Mouse (Mus musculus) MEL (cell line): ENCODE measurements around the gene Dxo. TPM values are rescaled to one million over a fixed set of nuclear protein-coding genes. Genes with fewer than 3 reads are reported as not detected.

ENCODE experiments used
- DNase-seq: peaks from one replicate; pipeline ENCODE4 v3.0.0; 2011; ENCODE audit warnings: low read depth, low spot score
- H3K27ac ChIP-seq: 2 replicates; pipeline ENCODE4 v1.5.1; 2012; ENCODE audit warnings: low read depth, mild to moderate bottlenecking, control low read depth, low read length, moderate library complexity; ENCODE audit not compliant: control insufficient read depth
- H3K27me3 ChIP-seq, 2 experiments: fragments of 150-350 bp in 1 of 2; sonication (generic) in 1 of 2; 2 replicates each; pipeline ENCODE4 v1.6.1; 2012; ENCODE audit warnings: low read length in 2 of 2, mild to moderate bottlenecking in 2 of 2, improper control_type of control experiment in 1 of 2, moderate library complexity in 1 of 2; ENCODE audit not compliant: insufficient read depth in 2 of 2, control insufficient read depth in 1 of 2
- H3K36me3 ChIP-seq, 2 experiments: 2 replicates each; pipeline ENCODE4 v1.6.1; 2012 to 2014; ENCODE audit warnings: low read length in 2 of 2, improper control_type of control experiment in 1 of 2, inconsistent platforms in 1 of 2, mild to moderate bottlenecking in 1 of 2; ENCODE audit not compliant: insufficient read depth in 2 of 2, control insufficient read depth in 1 of 2
- H3K4me1 ChIP-seq, 2 experiments: fragments of 150-350 bp in 1 of 2; sonication (generic) in 1 of 2; 2 replicates each; pipeline ENCODE4 v1.6.1; 2012; ENCODE audit warnings: low read length in 2 of 2, improper control_type of control experiment in 1 of 2, mild to moderate bottlenecking in 1 of 2; ENCODE audit not compliant: insufficient read depth in 2 of 2, control insufficient read depth in 1 of 2
- H3K4me3 ChIP-seq, 2 experiments: fragments of 150-350 bp in 1 of 2; sonication (generic) in 1 of 2; 2 replicates each; pipeline ENCODE4 v1.5.1; 2012; ENCODE audit warnings: low read depth in 2 of 2, low read length in 2 of 2, mild to moderate bottlenecking in 2 of 2, moderate library complexity in 2 of 2, control low read depth in 1 of 2, improper control_type of control experiment in 1 of 2; ENCODE audit not compliant: control insufficient read depth in 1 of 2, insufficient read depth in 1 of 2
- H3K79me2 ChIP-seq: 2 replicates; pipeline ENCODE4 v1.6.1; 2012; ENCODE audit warnings: mild to moderate bottlenecking, low read length, moderate library complexity; ENCODE audit not compliant: control insufficient read depth, poor library complexity, insufficient read depth
- H3K9ac ChIP-seq: 2 replicates; pipeline ENCODE4 v1.6.1; 2012; ENCODE audit warnings: low read depth, mild to moderate bottlenecking, control low read depth, low read length, moderate library complexity; ENCODE audit not compliant: control insufficient read depth, poor library complexity, severe bottlenecking
- H3K9me3 ChIP-seq: fragments of 150-350 bp; sonication (generic); replicated peaks from 2 replicates; pipeline ENCODE4 v1.6.1; 2012; ENCODE audit warnings: mild to moderate bottlenecking, low read length, improper control_type of control experiment, moderate library complexity; ENCODE audit not compliant: insufficient read depth
- BHLHE40 ChIP-seq: IDR thresholded peaks from 2 replicates; pipeline ENCODE4 v1.6.1; 2012; ENCODE audit warnings: low read depth, mild to moderate bottlenecking, inconsistent platforms, low read length, improper control_type of control experiment, borderline replicate concordance
- CHD1 ChIP-seq: IDR thresholded peaks from 2 replicates; pipeline ENCODE4 v1.6.1; 2012; ENCODE audit warnings: low read depth, mild to moderate bottlenecking, inconsistent platforms, low read length, improper control_type of control experiment
- CHD2 ChIP-seq: IDR thresholded peaks from 2 replicates; pipeline ENCODE4 v1.6.1; 2011; ENCODE audit warnings: low read length, improper control_type of control experiment
- ELF1 ChIP-seq: IDR thresholded peaks from 2 replicates; pipeline ENCODE4 v1.6.1; 2014; ENCODE audit warnings: low read depth, mild to moderate bottlenecking, inconsistent platforms, low read length, improper control_type of control experiment, moderate library complexity
- ETS1 ChIP-seq: IDR thresholded peaks from 2 replicates; pipeline ENCODE4 v1.6.1; 2012; ENCODE audit warnings: low read depth, mild to moderate bottlenecking, inconsistent platforms, low read length, improper control_type of control experiment, moderate library complexity
- GABPA ChIP-seq: IDR thresholded peaks from 2 replicates; pipeline ENCODE4 v1.6.1; 2012; ENCODE audit warnings: low read depth, mild to moderate bottlenecking, inconsistent platforms, low read length, improper control_type of control experiment, moderate library complexity
- GATA1 ChIP-seq: IDR thresholded peaks from 2 replicates; pipeline ENCODE4 v1.6.1; 2011; ENCODE audit warnings: low read depth, low read length, improper control_type of control experiment
- HCFC1 ChIP-seq: IDR thresholded peaks from 2 replicates; pipeline ENCODE4 v1.6.1; 2012; ENCODE audit warnings: low read depth, mild to moderate bottlenecking, inconsistent platforms, low read length, improper control_type of control experiment, moderate library complexity
- JUND ChIP-seq: IDR thresholded peaks from 2 replicates; pipeline ENCODE4 v1.6.1; 2011; ENCODE audit warnings: low read depth, mild to moderate bottlenecking, improper control_type of control experiment, low read length
- MAX ChIP-seq: IDR thresholded peaks from 2 replicates; pipeline ENCODE4 v1.6.1; 2011; ENCODE audit warnings: low read length, improper control_type of control experiment
- MAZ ChIP-seq: IDR thresholded peaks from 2 replicates; pipeline ENCODE4 v1.6.1; 2012; ENCODE audit warnings: low read depth, mild to moderate bottlenecking, inconsistent platforms, low read length, improper control_type of control experiment
- MEF2A ChIP-seq: IDR thresholded peaks from 2 replicates; pipeline ENCODE4 v1.6.1; 2014; ENCODE audit warnings: low read depth, mild to moderate bottlenecking, inconsistent platforms, low read length, improper control_type of control experiment; ENCODE audit not compliant: poor library complexity, insufficient replicate concordance, severe bottlenecking; ENCODE audit errors: extremely low read depth
- MXI1 ChIP-seq: IDR thresholded peaks from 2 replicates; pipeline ENCODE4 v1.6.1; 2011; ENCODE audit warnings: mild to moderate bottlenecking, low read depth, low read length, improper control_type of control experiment
- NELFE ChIP-seq: IDR thresholded peaks from 2 replicates; pipeline ENCODE4 v1.6.1; 2011; ENCODE audit warnings: low read depth, low read length, improper control_type of control experiment
- NRF1 ChIP-seq: IDR thresholded peaks from 2 replicates; pipeline ENCODE4 v1.6.1; 2014; ENCODE audit warnings: low read depth, mild to moderate bottlenecking, inconsistent platforms, low read length, improper control_type of control experiment, moderate library complexity; ENCODE audit not compliant: poor library complexity, insufficient read depth, severe bottlenecking
- POLR2A ChIP-seq, 2 experiments: IDR thresholded peaks; 2 replicates each; pipeline ENCODE4 v1.6.1; 2011 to 2012; ENCODE audit warnings: low read length in 2 of 2, mild to moderate bottlenecking in 2 of 2, control low read depth in 1 of 2, improper control_type of control experiment in 1 of 2, low read depth in 1 of 2, moderate library complexity in 1 of 2; ENCODE audit not compliant: control insufficient read depth in 1 of 2, insufficient read depth in 1 of 2, poor library complexity in 1 of 2
- POLR2AphosphoS2 ChIP-seq: IDR thresholded peaks from 2 replicates; pipeline ENCODE4 v1.6.1; 2011; ENCODE audit warnings: low read length, improper control_type of control experiment
- SIN3A ChIP-seq: IDR thresholded peaks from 2 replicates; pipeline ENCODE4 v1.6.1; 2012; ENCODE audit warnings: low read length, improper control_type of control experiment, inconsistent platforms
- SMC3 ChIP-seq: IDR thresholded peaks from 2 replicates; pipeline ENCODE4 v1.6.1; 2011; ENCODE audit warnings: low read depth, low read length, improper control_type of control experiment
- TBP ChIP-seq: IDR thresholded peaks from 2 replicates; pipeline ENCODE4 v1.8.0; 2011; ENCODE audit warnings: low read depth, low read length, improper control_type of control experiment
- TCF12 ChIP-seq: IDR thresholded peaks from 2 replicates; pipeline ENCODE4 v1.6.1; 2014; ENCODE audit warnings: low read depth, mild to moderate bottlenecking, inconsistent platforms, low read length, improper control_type of control experiment, moderate library complexity
- UBTF ChIP-seq: IDR thresholded peaks from 2 replicates; pipeline ENCODE4 v1.6.1; 2012; ENCODE audit warnings: low read depth, mild to moderate bottlenecking, inconsistent platforms, low read length, improper control_type of control experiment, moderate library complexity, borderline replicate concordance; ENCODE audit not compliant: insufficient read depth
- USF2 ChIP-seq, 2 experiments: IDR thresholded peaks; 2 replicates each; pipeline ENCODE4 v1.6.1; 2011 to 2012; ENCODE audit warnings: improper control_type of control experiment in 2 of 2, low read length in 2 of 2, borderline replicate concordance in 1 of 2, inconsistent platforms in 1 of 2, low read depth in 1 of 2, mild to moderate bottlenecking in 1 of 2; ENCODE audit not compliant: insufficient read depth in 1 of 2
- ZC3H11A ChIP-seq: IDR thresholded peaks from 2 replicates; pipeline ENCODE4 v1.6.1; 2012; ENCODE audit warnings: low read depth, mild to moderate bottlenecking, inconsistent platforms, low read length, improper control_type of control experiment
- ZKSCAN1 ChIP-seq: IDR thresholded peaks from 2 replicates; pipeline ENCODE4 v1.6.1; 2012; ENCODE audit warnings: low read depth, mild to moderate bottlenecking, inconsistent platforms, low read length, improper control_type of control experiment, moderate library complexity
- ZMIZ1 ChIP-seq: IDR thresholded peaks from 2 replicates; pipeline ENCODE4 v1.6.1; 2012; ENCODE audit warnings: low read depth, mild to moderate bottlenecking, inconsistent platforms, low read length, improper control_type of control experiment, moderate library complexity
- ZNF384 ChIP-seq: IDR thresholded peaks from 2 replicates; pipeline ENCODE4 v1.6.1; 2012; ENCODE audit warnings: low read depth, mild to moderate bottlenecking, inconsistent platforms, low read length, improper control_type of control experiment
- polyA plus RNA-seq, 2 experiments: library from polyadenylated mRNA; stranded (reverse) in 1 of 2; unstranded in 1 of 2; fragments of >175 nt in 1 of 2; fragments of >200 nt in 1 of 2; gene quantifications; 2 replicates each; pipeline versions ENCODE4 v1.2.1 to v1.2.4; 2012; ENCODE audit warnings: low replicate concordance in 2 of 2, low read depth in 1 of 2; ENCODE audit not compliant: insufficient read length in 2 of 2, insufficient read depth in 1 of 2, missing spikeins in 1 of 2
- total RNA-seq: library from RNA; depleted of rRNA; stranded (reverse); fragments of 300-350 nt; gene quantifications from 2 replicates; pipeline ENCODE4 v1.2.3, GENCODE M21; 2012

Gene Dxo
- total and polyA plus RNA-seq, 3 experiments, result 18.0 to 39.7 TPM; not detected in 1

DNA sequence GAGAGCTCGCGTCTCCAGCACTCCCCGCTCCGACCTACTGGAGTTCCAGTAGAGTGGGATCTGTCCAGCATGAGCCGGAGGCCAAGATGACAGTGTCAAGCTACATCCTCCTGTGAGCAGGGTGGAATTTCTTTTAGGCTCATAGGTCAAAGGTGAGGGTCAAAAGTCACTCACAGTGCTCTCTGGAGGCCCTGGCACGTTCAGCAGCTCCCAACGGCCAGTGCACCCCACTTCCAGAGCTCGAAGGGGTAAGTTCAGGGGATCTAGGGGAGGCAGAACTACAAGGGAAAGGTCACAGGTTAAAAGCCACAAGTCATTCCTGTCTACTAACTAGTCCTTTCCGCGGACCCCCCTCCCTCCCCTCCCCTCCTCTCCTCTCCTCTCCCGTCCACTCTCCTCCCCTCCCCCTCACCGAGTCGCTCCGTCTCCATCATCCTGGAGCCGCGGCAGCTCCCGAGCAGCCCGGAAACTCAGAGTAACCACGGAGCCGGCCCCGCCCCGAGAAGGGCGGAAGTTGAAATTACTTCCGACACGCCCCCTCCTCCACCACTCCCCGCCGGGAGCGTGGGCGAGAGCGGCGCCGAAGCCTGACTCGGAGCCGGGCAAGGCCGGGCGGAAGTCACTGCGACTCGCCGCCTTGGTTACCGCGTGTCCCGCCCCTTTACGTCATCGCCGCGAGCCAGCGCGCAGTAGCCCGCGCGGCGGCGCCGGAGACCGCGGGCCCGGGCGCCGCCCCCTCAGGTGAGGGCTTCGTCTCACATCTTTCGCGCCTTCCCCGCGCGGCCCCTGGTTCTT lies 13.1 kb downstream of the Dxo start, which contains the start of the genes Skiv2l and Nelfe (continued):
- TF ChIP-seq ZMIZ1 (no peak), TCF12 (peak; percentile 52; the same call in 1 of the 2 replicates), GABPA (no peak), JUND (no peak), MEF2A (0 out of 2 replicates have a peak, but pooled peaks have one; percentile 37), TBP (0 out of 2 replicates have a peak, but pooled peaks have one; percentile 4), SIN3A (peak; percentile 99), MAZ (peak; percentile 75; the same call in 1 of the 2 replicates), POLR2A (IDR thresholded peaks at IDR 0.05; ENCODE audit: control insufficient read depth in 1 of 2, insufficient read depth in 1 of 2, low read depth in 1 of 2, low read length in 2 of 2, poor library complexity in 1 of 2) (peak; percentile 46 to 70; a peak in 2 of 4 replicates), NELFE (peak; percentile 68), USF2 (IDR thresholded peaks at IDR 0.05; ENCODE audit: borderline replicate concordance in 1 of 2, insufficient read depth in 1 of 2, low read depth in 1 of 2, low read length in 2 of 2) (no peak)

DNA sequence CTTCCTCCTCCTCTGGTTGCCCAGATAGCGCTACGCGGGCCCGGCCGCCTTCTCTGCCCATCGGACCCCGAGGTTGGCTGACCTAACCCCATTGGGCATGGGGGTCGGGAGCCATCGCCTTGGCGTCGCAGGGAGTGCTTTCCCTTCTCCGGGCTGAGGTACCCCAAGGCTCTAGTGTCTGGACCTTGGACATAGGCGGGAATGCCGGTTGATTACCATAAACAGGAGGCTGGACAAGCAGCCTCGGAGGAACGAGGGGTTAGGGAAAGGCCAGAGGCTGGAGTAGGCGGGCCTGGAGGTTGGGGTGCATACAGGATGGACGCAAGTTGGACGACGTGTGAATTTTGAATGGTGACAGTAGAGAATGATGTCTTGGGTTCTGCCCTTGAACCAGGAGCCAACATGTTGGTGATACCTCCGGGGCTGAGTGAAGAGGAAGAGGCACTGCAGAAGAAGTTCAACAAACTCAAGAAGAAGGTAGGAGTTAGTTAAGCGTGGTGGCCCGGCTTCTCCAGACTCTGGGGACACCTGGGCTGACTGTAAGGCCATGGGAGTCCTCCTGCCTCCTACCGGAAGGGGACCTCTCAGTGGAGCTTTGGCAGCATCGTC lies 13.8 kb downstream of the Dxo start:
- Histone ChIP-seq H3K79me2 (peaks cover 15% of the 10 kb centered on the region), H3K4me3 (peak overlapping the region; percentile 59 to 80), H3K9me3 (no peaks in the 10 kb centered on the region), H3K27ac (peak overlapping the region; percentile 34; the same call in 1 of the 2 replicates), H3K4me1 (peaks cover 0 to 3% of the 10 kb centered on the region in 2 experiments; a peak in 2 of 4 replicates), H3K36me3 (peaks cover 1 to 5% of the 10 kb centered on the region in 2 experiments), H3K9ac (peak overlapping the region; percentile 86), H3K27me3 (no peaks in the 10 kb centered on the region)
- TF ChIP-seq ETS1, result no peak
- no peak for TF ChIP-seq NRF1
- TF ChIP-seq UBTF, result 0 out of 2 replicates have a peak, but pooled peaks have one; percentile 33
- TF ChIP-seq POLR2AphosphoS2, result no peak
- TF ChIP-seq MAZ, result no peak
- DNase-seq, result peak; percentile 55

DNA sequence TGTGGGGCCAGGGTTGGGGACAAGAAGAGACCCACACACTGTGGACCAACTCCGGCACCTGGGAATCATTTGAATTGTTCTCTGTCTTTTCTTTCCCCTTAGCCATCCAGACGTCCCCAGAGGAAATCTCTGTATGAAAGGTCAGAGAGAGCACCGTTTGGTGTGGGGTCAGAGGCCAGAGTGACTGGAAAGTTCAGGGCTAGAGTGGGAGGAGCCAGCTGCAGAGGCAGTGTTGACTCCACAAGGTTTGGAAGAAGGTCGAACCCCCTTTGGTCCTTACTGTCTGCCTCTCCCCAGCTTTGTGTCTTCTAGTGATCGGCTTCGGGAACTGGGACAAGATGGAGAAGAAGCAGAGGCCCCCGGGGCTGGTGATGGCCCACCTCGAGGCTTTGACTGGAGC lies 16.7 kb downstream of the Dxo start:
- no peak for DNase-seq
- Histone ChIP-seq H3K27ac (no peak overlapping the region), H3K9ac (no peak overlapping the region), H3K4me1 (peaks cover 0 to 3% of the 10 kb centered on the region in 2 experiments; a peak in 2 of 4 replicates), H3K79me2 (peaks cover 15% of the 10 kb centered on the region), H3K27me3 (no peaks in the 10 kb centered on the region), H3K4me3 (no peak overlapping the region), H3K36me3 (peaks cover 0 to 5% of the 10 kb centered on the region in 2 experiments; a peak in 2 of 4 replicates), H3K9me3 (no peaks in the 10 kb centered on the region)
- TF ChIP-seq NELFE, result no peak
- TF ChIP-seq BHLHE40, result no peak
- TF ChIP-seq CHD2, result no peak
- no peak for TF ChIP-seq ZKSCAN1
- no peak for TF ChIP-seq MAZ
- TF ChIP-seq ELF1, result no peak
- no peak for TF ChIP-seq MAX
- TF ChIP-seq MEF2A, result no peak
- no peak for TF ChIP-seq TCF12
- no peak for TF ChIP-seq HCFC1
- no peak for TF ChIP-seq ZNF384
- TF ChIP-seq CHD1, result no peak
- TF ChIP-seq GATA1, result no peak
- TF ChIP-seq ZC3H11A, result no peak
- TF ChIP-seq MXI1, result no peak
- TF ChIP-seq SMC3, result no peak
- TF ChIP-seq POLR2AphosphoS2, result no peak
